Mouse (Mus musculus): Measurements from ENCODE around the gene Cldn11. TPM values are rescaled to one million over a fixed set of nuclear protein-coding genes. Genes with fewer than 3 reads are reported as not detected.

The Cldn11 gene
- polyA plus RNA-seq, 1 experiment = not detected

GRCm38 (mm10) chr3:31162860-31163259, 13.1 kb downstream of the Cldn11 start:
- Histone ChIP-seq H3K4me2 (ENCODE audit: low read depth) (no peak overlapping the region), H3K4me3 (no peak overlapping the region), H3K79me2 (ENCODE audit: control insufficient read depth, insufficient read depth) (no peaks in the 10 kb centered on the region), H3ac (ENCODE audit: control insufficient read depth, insufficient read length) (no peak overlapping the region), H3K36me3 (ENCODE audit: control insufficient read depth, insufficient read depth) (no peaks in the 10 kb centered on the region), H3K27me3 (ENCODE audit: control insufficient read depth, insufficient read depth, insufficient read length) (peaks cover 16% of the 10 kb centered on the region)
- no peak for TF ChIP-seq SRF (IDR thresholded peaks at IDR 0.05; ENCODE audit: control insufficient read depth, insufficient read length, low read depth)
- TF ChIP-seq MYOG (IDR thresholded peaks at IDR 0.05; ENCODE audit: control insufficient read depth in 1 of 3, insufficient read depth in 1 of 3, insufficient read length in 2 of 3, low read depth in 2 of 3) = no peak
- no peak for TF ChIP-seq POLR2A (IDR thresholded peaks at IDR 0.05; ENCODE audit: insufficient read length, low read depth)
- no peak for TF ChIP-seq CEBPB (IDR thresholded peaks at IDR 0.05; ENCODE audit: insufficient read depth, poor library complexity, severe bottlenecking)
- no peak for TF ChIP-seq USF1 (IDR thresholded peaks at IDR 0.05; ENCODE audit: low read depth)
- TF ChIP-seq TCF12 (IDR thresholded peaks at IDR 0.05; ENCODE audit: insufficient read depth, poor library complexity, severe bottlenecking) = no peak
- TF ChIP-seq MAX (IDR thresholded peaks at IDR 0.05; ENCODE audit: low read depth) = no peak
- TF ChIP-seq MYOD1 (IDR thresholded peaks at IDR 0.05; ENCODE audit: control insufficient read depth in 1 of 3, insufficient read length in 2 of 3, low read depth in 2 of 3) = no peak
- TF ChIP-seq TCF3 (IDR thresholded peaks at IDR 0.05; ENCODE audit: insufficient read length, low read depth) = no peak
- TF ChIP-seq E2F4 (IDR thresholded peaks at IDR 0.05; ENCODE audit: insufficient read depth) = no peak
- no peak for TF ChIP-seq REST (IDR thresholded peaks at IDR 0.05; ENCODE audit: insufficient read depth, insufficient read length)

DNA sequence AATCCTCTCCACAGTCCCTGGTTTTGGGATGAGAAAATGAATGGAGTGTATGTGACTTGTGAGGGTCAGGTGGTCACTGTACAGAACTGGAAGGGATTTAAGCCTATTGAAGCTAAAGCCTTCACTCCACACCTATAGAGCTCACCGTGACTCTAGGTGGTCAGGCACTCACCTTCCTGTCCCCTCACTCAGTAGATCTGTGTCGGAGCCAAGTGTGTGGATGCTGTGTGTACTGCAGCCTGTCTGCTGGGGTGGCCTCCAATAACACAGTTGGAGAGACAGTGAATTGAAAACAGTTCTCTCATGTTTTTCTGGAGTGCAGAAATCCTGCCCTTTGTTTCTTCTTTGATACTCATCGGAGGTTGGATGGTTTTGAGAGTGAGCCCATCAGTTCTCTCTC, 16.1 kb downstream of the Cldn11 start:
- Histone ChIP-seq H3K36me3 (ENCODE audit: control insufficient read depth, insufficient read depth) (no peaks in the 10 kb centered on the region), H3K4me3 (no peak overlapping the region), H3K27me3 (ENCODE audit: control insufficient read depth, insufficient read depth, insufficient read length) (peaks cover 16% of the 10 kb centered on the region), H3K79me2 (ENCODE audit: control insufficient read depth, insufficient read depth) (no peaks in the 10 kb centered on the region), H3K4me2 (ENCODE audit: low read depth) (no peak overlapping the region), H3ac (ENCODE audit: control insufficient read depth, insufficient read length) (no peak overlapping the region)
- TF ChIP-seq MYOD1 (IDR thresholded peaks at IDR 0.05; ENCODE audit: control insufficient read depth in 1 of 3, insufficient read length in 2 of 3, low read depth in 2 of 3) = no peak
- no peak for TF ChIP-seq E2F4 (IDR thresholded peaks at IDR 0.05; ENCODE audit: insufficient read depth)
- TF ChIP-seq POLR2AphosphoS2 (IDR thresholded peaks at IDR 0.05; ENCODE audit: insufficient read length, low read depth) = no peak
- no peak for TF ChIP-seq MYOG (IDR thresholded peaks at IDR 0.05; ENCODE audit: control insufficient read depth in 1 of 3, insufficient read depth in 1 of 3, insufficient read length in 2 of 3, low read depth in 2 of 3)
- TF ChIP-seq CEBPB (IDR thresholded peaks at IDR 0.05; ENCODE audit: insufficient read depth, poor library complexity, severe bottlenecking) = no peak
- TF ChIP-seq POLR2A (IDR thresholded peaks at IDR 0.05; ENCODE audit: insufficient read length, low read depth) = no peak
- no peak for TF ChIP-seq MAX (IDR thresholded peaks at IDR 0.05; ENCODE audit: low read depth)

GRCm38 (mm10) chr3:31166365-31166871, 16.7 kb downstream of the Cldn11 start:
- H3K79me2 ChIP-seq (ENCODE audit: control insufficient read depth, insufficient read depth) = no peaks in the 10 kb centered on the region
- H3K36me3 ChIP-seq (ENCODE audit: control insufficient read depth, insufficient read depth) = no peaks in the 10 kb centered on the region
- TF ChIP-seq POLR2A (IDR thresholded peaks at IDR 0.05; ENCODE audit: insufficient read length, low read depth) = no peak
- no peak for TF ChIP-seq CEBPB (IDR thresholded peaks at IDR 0.05; ENCODE audit: insufficient read depth, poor library complexity, severe bottlenecking)
- no peak for TF ChIP-seq MAX (IDR thresholded peaks at IDR 0.05; ENCODE audit: low read depth)
- no peak for TF ChIP-seq TCF12 (IDR thresholded peaks at IDR 0.05; ENCODE audit: insufficient read depth, poor library complexity, severe bottlenecking)
- TF ChIP-seq SRF (IDR thresholded peaks at IDR 0.05; ENCODE audit: control insufficient read depth, insufficient read length, low read depth) = no peak
- no peak for TF ChIP-seq MYOD1 (IDR thresholded peaks at IDR 0.05; ENCODE audit: control insufficient read depth in 1 of 3, insufficient read length in 2 of 3, low read depth in 2 of 3)
- TF ChIP-seq TCF3 (IDR thresholded peaks at IDR 0.05; ENCODE audit: insufficient read length, low read depth) = no peak
- TF ChIP-seq MYOG (IDR thresholded peaks at IDR 0.05; ENCODE audit: control insufficient read depth in 1 of 3, insufficient read depth in 1 of 3, insufficient read length in 2 of 3, low read depth in 2 of 3) = no peak
- no peak for TF ChIP-seq REST (IDR thresholded peaks at IDR 0.05; ENCODE audit: insufficient read depth, insufficient read length)
- no peak for TF ChIP-seq E2F4 (IDR thresholded peaks at IDR 0.05; ENCODE audit: insufficient read depth)
- TF ChIP-seq USF1 (IDR thresholded peaks at IDR 0.05; ENCODE audit: low read depth) = no peak
- TF ChIP-seq POLR2AphosphoS2 (IDR thresholded peaks at IDR 0.05; ENCODE audit: insufficient read length, low read depth) = no peak
- H3K4me3 ChIP-seq = no peak overlapping the region
- no peak overlapping the region for H3K4me2 ChIP-seq (ENCODE audit: low read depth)
- H3ac ChIP-seq (ENCODE audit: control insufficient read depth, insufficient read length) = no peak overlapping the region
- peaks cover 16% of the 10 kb centered on the region for H3K27me3 ChIP-seq (ENCODE audit: control insufficient read depth, insufficient read depth, insufficient read length)

GRCm38 (mm10) chr3:31190342-31190741, 40.6 kb downstream of the Cldn11 start:
- Histone ChIP-seq H3K4me2 (ENCODE audit: low read depth) (no peak overlapping the region), H3K36me3 (ENCODE audit: control insufficient read depth, insufficient read depth) (no peaks in the 10 kb centered on the region), H3ac (ENCODE audit: control insufficient read depth, insufficient read length) (no peak overlapping the region), H3K27me3 (ENCODE audit: control insufficient read depth, insufficient read depth, insufficient read length) (peaks cover under 1% of the 10 kb centered on the region), H3K4me3 (no peak overlapping the region), H3K79me2 (ENCODE audit: control insufficient read depth, insufficient read depth) (no peaks in the 10 kb centered on the region)
- no peak for TF ChIP-seq CEBPB (IDR thresholded peaks at IDR 0.05; ENCODE audit: insufficient read depth, poor library complexity, severe bottlenecking)
- no peak for TF ChIP-seq POLR2AphosphoS2 (IDR thresholded peaks at IDR 0.05; ENCODE audit: insufficient read length, low read depth)
- TF ChIP-seq USF1 (IDR thresholded peaks at IDR 0.05; ENCODE audit: low read depth) = no peak

DNA sequence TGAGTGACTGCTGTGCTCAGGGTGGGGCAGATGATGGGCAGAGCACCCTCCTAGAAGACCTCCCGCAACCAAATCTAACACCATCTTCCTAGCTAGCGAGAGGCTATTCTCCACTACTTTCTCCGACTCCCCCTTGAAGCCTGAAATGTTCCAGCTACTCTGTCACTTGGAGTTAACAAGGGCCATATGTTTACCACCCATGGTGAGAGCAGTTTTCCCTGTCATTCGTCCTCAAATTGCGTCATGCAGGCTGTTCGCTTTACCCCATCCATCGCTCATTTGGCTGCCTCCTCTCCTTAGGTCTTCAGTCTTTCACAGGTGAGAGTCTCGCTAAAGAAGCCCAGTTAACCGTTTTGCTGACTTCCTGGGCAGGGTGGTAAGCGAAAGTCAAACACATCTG, 41.7 kb downstream of the Cldn11 start:
- no peaks in the 10 kb centered on the region for H3K79me2 ChIP-seq (ENCODE audit: control insufficient read depth, insufficient read depth)
- TF ChIP-seq MAX (IDR thresholded peaks at IDR 0.05; ENCODE audit: low read depth) (no peak), REST (IDR thresholded peaks at IDR 0.05; ENCODE audit: insufficient read depth, insufficient read length) (no peak), MYOG (IDR thresholded peaks at IDR 0.05; ENCODE audit: control insufficient read depth in 1 of 3, insufficient read depth in 1 of 3, insufficient read length in 2 of 3, low read depth in 2 of 3) (no peak), TCF12 (IDR thresholded peaks at IDR 0.05; ENCODE audit: insufficient read depth, poor library complexity, severe bottlenecking) (no peak), SRF (IDR thresholded peaks at IDR 0.05; ENCODE audit: control insufficient read depth, insufficient read length, low read depth) (no peak), E2F4 (IDR thresholded peaks at IDR 0.05; ENCODE audit: insufficient read depth) (no peak), TCF3 (IDR thresholded peaks at IDR 0.05; ENCODE audit: insufficient read length, low read depth) (no peak), POLR2AphosphoS2 (IDR thresholded peaks at IDR 0.05; ENCODE audit: insufficient read length, low read depth) (no peak), MYOD1 (IDR thresholded peaks at IDR 0.05; ENCODE audit: control insufficient read depth in 1 of 3, insufficient read length in 2 of 3, low read depth in 2 of 3) (no peak)
- no peak overlapping the region for H3ac ChIP-seq (ENCODE audit: control insufficient read depth, insufficient read length)
- H3K4me3 ChIP-seq = no peak overlapping the region
- H3K36me3 ChIP-seq (ENCODE audit: control insufficient read depth, insufficient read depth) = no peaks in the 10 kb centered on the region
- H3K4me2 ChIP-seq (ENCODE audit: low read depth) = peak overlapping the region; percentile 35
- H3K27me3 ChIP-seq (ENCODE audit: control insufficient read depth, insufficient read depth, insufficient read length) = peaks cover 3% of the 10 kb centered on the region
